Mouse (Mus musculus) skeletal muscle tissue, adult 2 months (tissue): ENCODE measurements around the gene Olfr1123.
"Not testable (repeated sequence)": the region's sequence is repeated elsewhere in the genome, so short reads cannot be mapped to it uniquely, and the experiment has no call there.

Experiments used
- DNase-seq: peaks from one replicate; pipeline ENCODE4 v3.0.0-alpha.2; 2012; ENCODE audit warnings: low read depth, low spot score

Olfr1123 gene

DNA sequence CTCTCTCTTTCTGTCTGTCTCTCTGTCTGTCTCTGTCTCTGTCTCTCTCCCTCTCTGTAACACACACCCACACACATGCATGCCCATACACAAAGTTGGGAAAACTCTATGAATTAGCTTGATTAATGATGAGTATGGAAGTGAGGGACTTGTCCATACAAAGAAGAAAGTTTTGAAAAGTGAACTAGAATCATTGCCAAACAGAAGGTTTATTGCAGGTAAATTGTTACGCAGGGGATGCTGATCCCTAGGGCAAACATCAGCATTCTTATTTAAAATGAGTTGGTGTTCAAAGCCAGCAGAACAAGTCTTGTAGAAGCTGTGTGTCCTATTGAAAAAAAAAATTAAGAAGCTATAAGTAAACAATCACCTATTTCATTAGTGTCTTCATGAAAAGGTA lies at the start of gene Olfr1123:
Gene Olfr1123 (plus strand): TSS at position 301 of the 400 bp plus-strand sequence.
- no peak for DNase-seq

DNA sequence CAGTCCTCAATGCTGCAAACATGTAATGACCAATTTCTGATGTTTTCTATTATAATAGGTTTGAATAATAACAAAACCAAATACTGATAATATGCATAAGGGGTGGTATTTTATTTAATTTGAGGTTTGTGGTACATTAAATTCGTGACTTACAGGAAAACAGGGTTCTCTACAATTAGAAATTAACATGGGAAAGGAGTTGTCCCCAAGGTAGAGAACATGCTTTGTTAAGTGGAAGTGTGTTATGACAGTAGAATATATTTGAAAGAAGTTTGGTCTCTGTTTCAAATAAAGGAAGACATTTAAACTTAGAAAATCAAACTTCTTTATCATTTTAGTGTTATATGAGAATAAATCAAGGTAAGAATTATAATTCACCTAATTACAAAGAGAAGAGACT lies 46.8 kb upstream of the Olfr1123 start, which contains the start of gene Olfr1121:
Gene Olfr1121 (plus strand): TSS at position 301 of the 400 bp plus-strand sequence.
- DNase-seq: no peak

GRCm38 (mm10) chr2:87371726-87372125 lies 44.7 kb upstream of the Olfr1123 start:
- no peak for DNase-seq

GRCm38 (mm10) chr2:87383935-87384334 lies 32.5 kb upstream of the Olfr1123 start:
- no peak for DNase-seq

GRCm38 (mm10) chr2:87385549-87385948 lies 30.9 kb upstream of the Olfr1123 start, which contains the start of gene Olfr1122:
Gene Olfr1122, plus strand, starts transcription at chr2:87385849.
- no peak for DNase-seq

DNA sequence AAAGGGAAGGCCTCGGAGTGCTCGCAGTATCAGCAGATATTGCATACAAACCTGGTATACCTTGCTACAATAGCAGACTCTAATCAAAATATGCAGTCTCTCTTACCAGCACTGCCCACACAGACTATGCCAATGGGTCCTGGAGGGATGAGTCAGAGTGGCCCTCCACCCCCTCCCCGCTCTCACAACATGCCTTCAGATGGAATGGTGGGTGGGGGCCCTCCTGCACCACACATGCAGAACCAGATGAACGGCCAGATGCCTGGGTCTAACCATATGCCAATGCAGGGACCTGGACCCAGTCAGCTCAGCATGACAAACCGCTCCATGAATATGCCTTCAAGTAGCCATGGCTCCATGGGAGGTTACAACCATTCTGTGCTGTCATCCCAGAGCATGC lies 22.8 kb upstream of the Olfr1123 start:
- not testable (repeated sequence) for DNase-seq

- DNase-seq: not testable (repeated sequence)
Measured at GRCm38 (mm10) chr2:87394686-87395085, 21.7 kb upstream of the Olfr1123 start.

GRCm38 (mm10) chr2:87429975-87430374 lies 13.5 kb downstream of the Olfr1123 start, which contains the start of gene Olfr1124:
Gene Olfr1124, plus strand, starts transcription at chr2:87430275.
- no peak for DNase-seq

DNA sequence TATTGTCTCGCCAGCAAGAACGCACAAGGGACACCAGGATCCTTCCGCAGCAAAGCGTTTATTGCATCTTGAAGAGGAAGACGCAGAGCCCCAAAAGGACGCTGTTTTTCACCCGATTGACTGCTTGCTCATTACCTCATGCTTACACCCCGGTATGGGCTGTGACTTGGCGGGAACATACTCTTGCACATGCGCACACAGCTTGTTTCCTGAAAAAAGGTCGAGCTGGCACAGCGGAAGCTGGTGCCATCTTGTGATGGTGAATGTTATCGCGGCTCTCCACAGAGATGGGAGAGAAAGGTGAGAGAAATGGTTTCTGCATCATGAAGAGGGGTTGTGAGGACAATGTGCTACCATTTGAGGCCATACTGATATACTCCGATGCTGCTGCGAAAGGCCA lies 21.3 kb downstream of the Olfr1123 start:
- no peak for DNase-seq

GRCm38 (mm10) chr2:87453662-87454061 lies 37.2 kb downstream of the Olfr1123 start, which contains the start of gene Olfr1126:
Gene Olfr1126, plus strand, starts transcription at chr2:87453962.
- no peak for DNase-seq

GRCm38 (mm10) chr2:87461769-87462168 lies 45.3 kb downstream of the Olfr1123 start:
- no peak for DNase-seq
